Mouse (Mus musculus) erythroblast, embryonic 14.5 days (primary cell): ENCODE data around the gene Gpr15. TPM values are rescaled to one million over a fixed set of nuclear protein-coding genes. Genes with fewer than 3 reads are reported as not detected.

Source experiments
- H3K27me3 ChIP-seq: 2 replicates; pipeline ENCODE4 v1.6.1; 2012; ENCODE audit warnings: inconsistent platforms; ENCODE audit not compliant: control insufficient read depth
- H3K36me3 ChIP-seq: 2 replicates; pipeline ENCODE4 v1.6.1; 2012; ENCODE audit warnings: mild to moderate bottlenecking, inconsistent platforms; ENCODE audit not compliant: control insufficient read depth
- H3K4me1 ChIP-seq: 2 replicates; pipeline ENCODE4 v1.6.1; 2012; ENCODE audit warnings: inconsistent platforms; ENCODE audit not compliant: control insufficient read depth
- H3K4me3 ChIP-seq: replicated peaks from 2 replicates; pipeline ENCODE3; 2012; ENCODE audit warnings: moderate library complexity, mild to moderate bottlenecking, inconsistent platforms
- H3K9me3 ChIP-seq: 2 replicates; pipeline ENCODE4 v1.6.1; 2012; ENCODE audit warnings: low read length, inconsistent platforms, mixed read lengths; ENCODE audit not compliant: control insufficient read depth
- GATA1 ChIP-seq: IDR thresholded peaks from 2 replicates; pipeline ENCODE4 v1.6.1; 2012; ENCODE audit warnings: low read length, inconsistent platforms, mixed read lengths
- TAL1 ChIP-seq: IDR thresholded peaks from 3 replicates; pipeline ENCODE4 v1.6.1; 2012; ENCODE audit warnings: low read length, inconsistent platforms, mixed read lengths
- polyA plus RNA-seq: library from polyadenylated mRNA; stranded (reverse); fragments of >175 nt; gene quantifications from 2 replicates; pipeline ENCODE4 v1.2.3, GENCODE M21; 2012

Gene Gpr15
- polyA plus RNA-seq, 1 experiment, result not detected

GRCm38 (mm10) chr16:58726680-58727476 lies 8.0 kb upstream of the Gpr15 start:
- Histone ChIP-seq H3K9me3 (no peaks in the 10 kb centered on the region), H3K4me1 (peaks cover 25% of the 10 kb centered on the region), H3K4me3 (peak overlapping the region; percentile 87), H3K36me3 (peaks cover 25% of the 10 kb centered on the region), H3K27me3 (peaks cover 5% of the 10 kb centered on the region)
- no peak for TF ChIP-seq TAL1
- no peak for TF ChIP-seq GATA1

DNA sequence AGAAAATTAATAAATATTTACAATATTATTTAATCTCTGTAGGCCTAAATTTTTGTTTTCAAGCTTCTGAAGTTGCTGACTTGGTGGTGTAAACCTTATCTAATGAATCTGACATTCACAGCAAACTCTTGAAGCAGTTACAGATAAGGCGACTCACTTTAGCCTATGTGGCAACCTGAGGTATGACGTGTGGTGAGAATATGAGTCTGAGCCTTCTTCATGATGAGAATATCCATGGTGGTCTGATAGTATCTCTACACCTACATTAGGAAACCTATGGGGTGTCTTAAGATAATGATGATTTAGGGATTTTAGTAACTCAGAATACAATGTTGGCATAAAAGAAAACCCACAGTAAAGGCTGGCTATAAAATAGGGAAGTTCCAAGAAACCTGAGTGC lies 3.4 kb upstream of the Gpr15 start:
- peaks cover 5% of the 10 kb centered on the region for H3K27me3 ChIP-seq
- H3K4me3 ChIP-seq, result no peak overlapping the region
- H3K4me1 ChIP-seq, result peaks cover 2% of the 10 kb centered on the region; the same call in 1 of the 2 replicates
- H3K9me3 ChIP-seq, result no peaks in the 10 kb centered on the region
- H3K36me3 ChIP-seq, result no peaks in the 10 kb centered on the region
- TF ChIP-seq GATA1 (no peak), TAL1 (no peak)

- Histone ChIP-seq H3K36me3 (no peaks in the 10 kb centered on the region), H3K9me3 (no peaks in the 10 kb centered on the region), H3K4me3 (no peak overlapping the region), H3K27me3 (no peaks in the 10 kb centered on the region), H3K4me1 (no peaks in the 10 kb centered on the region)
- no peak for TF ChIP-seq GATA1
- no peak for TF ChIP-seq TAL1
These were observed 3.9 kb downstream of the Gpr15 start for GRCm38 (mm10) chr16:58715018-58715417.

- TF ChIP-seq GATA1 (no peak), TAL1 (no peak)
- Histone ChIP-seq H3K4me3 (no peak overlapping the region), H3K27me3 (no peaks in the 10 kb centered on the region), H3K4me1 (no peaks in the 10 kb centered on the region; the same call in 1 of the 2 replicates), H3K36me3 (no peaks in the 10 kb centered on the region), H3K9me3 (no peaks in the 10 kb centered on the region)
These were observed 5.7 kb downstream of the Gpr15 start for GRCm38 (mm10) chr16:58713128-58713527.

GRCm38 (mm10) chr16:58712221-58712620 lies 6.6 kb downstream of the Gpr15 start:
- Histone ChIP-seq H3K4me1 (no peaks in the 10 kb centered on the region; the same call in 1 of the 2 replicates), H3K9me3 (no peaks in the 10 kb centered on the region), H3K4me3 (no peak overlapping the region), H3K36me3 (no peaks in the 10 kb centered on the region), H3K27me3 (no peaks in the 10 kb centered on the region)
- TF ChIP-seq GATA1 (no peak), TAL1 (no peak)

DNA sequence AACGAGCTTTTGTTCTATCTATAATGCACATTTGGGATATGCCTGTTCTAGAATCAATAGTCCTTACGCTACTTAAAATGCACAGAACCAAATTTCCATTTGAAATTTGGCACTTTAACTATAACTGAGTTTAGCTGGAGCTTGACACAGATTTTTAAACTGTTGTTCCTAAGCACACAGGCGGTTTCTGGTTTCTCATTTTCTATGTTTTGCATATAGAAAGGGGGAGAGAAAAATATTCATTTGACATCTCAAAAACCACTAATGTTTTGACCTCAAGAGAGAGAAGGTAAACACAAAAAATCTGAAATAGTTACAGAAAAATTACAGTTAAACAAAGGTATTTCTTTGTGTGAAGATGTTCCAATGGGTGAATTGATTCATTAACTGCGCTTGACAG lies 9.3 kb downstream of the Gpr15 start:
- Histone ChIP-seq H3K36me3 (no peaks in the 10 kb centered on the region), H3K9me3 (no peaks in the 10 kb centered on the region), H3K27me3 (no peaks in the 10 kb centered on the region), H3K4me1 (no peaks in the 10 kb centered on the region; the same call in 1 of the 2 replicates), H3K4me3 (no peak overlapping the region)
- TF ChIP-seq GATA1 (no peak), TAL1 (no peak)

GRCm38 (mm10) chr16:58708601-58709475 lies 10.0 kb downstream of the Gpr15 start:
- Histone ChIP-seq H3K36me3 (no peaks in the 10 kb centered on the region), H3K4me1 (no peaks in the 10 kb centered on the region; the same call in 1 of the 2 replicates)
- no peak for TF ChIP-seq TAL1
- TF ChIP-seq GATA1, result no peak

GRCm38 (mm10) chr16:58707276-58707905 lies 11.5 kb downstream of the Gpr15 start:
- Histone ChIP-seq H3K36me3 (no peaks in the 10 kb centered on the region), H3K9me3 (no peaks in the 10 kb centered on the region), H3K4me3 (no peak overlapping the region), H3K4me1 (no peaks in the 10 kb centered on the region; the same call in 1 of the 2 replicates), H3K27me3 (peaks cover 7% of the 10 kb centered on the region)
- TF ChIP-seq GATA1, result no peak
- TF ChIP-seq TAL1, result no peak

More at GRCm38 (mm10) chr16:58708601-58709475, 10.0 kb downstream of the Gpr15 start:
- Histone ChIP-seq H3K27me3 (no peaks in the 10 kb centered on the region), H3K9me3 (no peaks in the 10 kb centered on the region), H3K4me3 (no peak overlapping the region)

DNA sequence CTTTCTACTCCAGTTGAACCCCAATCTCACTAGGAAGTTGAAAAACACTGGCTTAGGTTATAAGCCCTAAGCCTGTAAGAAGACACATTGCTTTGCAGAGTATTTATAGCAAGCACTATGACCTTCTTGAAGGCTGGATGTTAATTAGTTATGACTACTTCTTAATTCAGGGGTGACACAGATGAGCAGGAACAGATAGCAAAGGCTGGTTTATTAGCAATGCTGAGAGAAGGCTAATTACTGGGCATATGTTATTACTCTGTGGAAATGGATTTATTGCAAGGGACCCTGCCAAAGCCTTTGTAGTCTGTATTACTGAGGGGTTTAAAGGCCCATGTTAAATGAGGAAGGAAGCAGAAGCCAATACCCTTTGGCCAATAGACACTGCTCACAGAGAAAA lies 13.9 kb downstream of the Gpr15 start:
- H3K4me3 ChIP-seq, result no peak overlapping the region
- no peaks in the 10 kb centered on the region for H3K9me3 ChIP-seq
- TF ChIP-seq TAL1 (no peak), GATA1 (no peak)
- peaks cover 12% of the 10 kb centered on the region for H3K27me3 ChIP-seq
- H3K4me1 ChIP-seq, result no peaks in the 10 kb centered on the region; the same call in 1 of the 2 replicates
- no peaks in the 10 kb centered on the region for H3K36me3 ChIP-seq
